ENCODE assay signal across 32 mouse cellular contexts in the genomic region with DNA sequence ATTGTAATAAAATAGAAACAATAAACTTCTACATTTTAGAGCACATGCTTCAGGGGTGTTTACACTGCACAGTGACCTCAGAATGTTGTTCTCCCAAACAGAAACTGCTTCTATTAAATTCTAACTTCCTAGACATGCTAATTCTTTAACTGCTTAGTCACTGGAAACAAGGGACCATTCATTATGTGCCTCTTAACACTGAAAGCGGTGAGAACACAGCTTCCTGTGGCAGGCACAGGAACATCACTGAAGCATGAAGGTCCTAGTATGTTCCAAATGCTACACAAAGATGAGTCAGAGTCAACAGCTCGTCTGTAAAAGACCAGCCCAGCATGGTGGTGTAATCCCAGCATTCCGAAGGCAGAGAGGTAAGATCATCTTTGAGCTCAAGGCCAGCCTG. TPM values are rescaled to one million over a fixed set of nuclear protein-coding genes. Genes with fewer than 3 reads are reported as not detected.
DNase-seq lines count a peak whose midpoint lies in the region; ATAC-seq lines count a peak whose summit lies in the region.
"Had no signal": no experiment of that assay in that cellular context is flagged by ENCODE, and none has a peak within 500 bp of the region (broad histone marks: within the 10 kb centered on the region; RNA-seq: fewer than 3 reads in every experiment).

No protein-coding gene starts in this region.

- no peak overlapping the region for H3K4me2 ChIP-seq in heart, embryonic 11.5 days
- H3K4me2 ChIP-seq: embryonic facial prominence, embryonic 12.5 days; hindbrain, embryonic 15.5 days; limb, embryonic 15.5 days; liver, embryonic 13.5 days; midbrain, embryonic 15.5 days had no signal

- H3K9me3 ChIP-seq in heart, embryonic 11.5 days (replicated peaks; ENCODE audit: control insufficient read depth, low read length), result no peaks in the 10 kb centered on the region
- H3K9me3 ChIP-seq: embryonic facial prominence, embryonic 12.5 days; hindbrain, embryonic 10.5 days; hindbrain, embryonic 15.5 days; limb, embryonic 10.5 days; limb, embryonic 15.5 days; liver, embryonic 13.5 days; midbrain, embryonic 15.5 days had no signal

- no peak for ATAC-seq in heart, embryonic 11.5 days (replicated peaks; ENCODE audit: insufficient number of reproducible peaks, low FRiP score, low TSS enrichment)
- ATAC-seq: activated CD4-positive, CD25-positive, alpha-beta regulatory T cell, adult 4 months; forebrain, postnatal 0 days; inflammation-experienced regulatory T-cells, adult 6 months; lung, postnatal 0 days; midbrain, embryonic 15.5 days had no signal

- H3K4me3 ChIP-seq in heart, embryonic 11.5 days (ENCODE audit: low read depth, low read length), result no peak overlapping the region
- H3K4me3 ChIP-seq: embryonic facial prominence, embryonic 12.5 days; hindbrain, embryonic 10.5 days; hindbrain, embryonic 15.5 days; limb, embryonic 10.5 days; limb, embryonic 15.5 days; liver, embryonic 13.5 days; midbrain, embryonic 15.5 days had no signal

- no peak overlapping the region for H3K9ac ChIP-seq in heart, embryonic 11.5 days (ENCODE audit: low read depth, low read length)
- H3K9ac ChIP-seq: embryonic facial prominence, embryonic 12.5 days; forebrain, postnatal 0 days; hindbrain, embryonic 15.5 days; limb, embryonic 15.5 days; liver, embryonic 13.5 days; midbrain, embryonic 15.5 days had no signal

- DNase-seq in heart, adult 11 months, result peak; percentile 54
- DNase-seq in 416B (ENCODE audit: low read depth), result peak; percentile 43
- peak; percentile 73 for DNase-seq in NIH3T3 (ENCODE audit: low read depth)
- DNase-seq in fibroblast of lung, adult 2 months (ENCODE audit: low read depth), result peak; percentile 79
- DNase-seq in adrenal gland, adult 2 months, result no peak
- no peak for DNase-seq in right cerebral cortex, postnatal 4 days
- DNase-seq: adrenal gland, adult 8-10 months; cerebellum, adult 8-10 months; cerebellum, postnatal 25 days; embryo, embryonic 11 days; forebrain, postnatal 0 days; heart, postnatal 14 days; kidney, adult 11 months; kidney, postnatal 10 days; layer of hippocampus, adult 9-11 months; liver, embryonic 13.5 days; lung, adult 18-20 months; right cerebral cortex, adult 18-20 months had no signal

- H3K4me1 ChIP-seq in heart, embryonic 11.5 days (ENCODE audit: control insufficient read depth, insufficient read depth, low read length), result no peaks in the 10 kb centered on the region
- H3K4me1 ChIP-seq: embryonic facial prominence, embryonic 12.5 days; hindbrain, embryonic 10.5 days; hindbrain, embryonic 15.5 days; limb, embryonic 10.5 days; liver, embryonic 13.5 days; midbrain, embryonic 15.5 days had no signal

- peaks cover 86% of the 10 kb centered on the region for H3K36me3 ChIP-seq in heart, embryonic 11.5 days (ENCODE audit: control insufficient read depth, insufficient read depth, low read length)

- no peaks in the 10 kb centered on the region for H3K27me3 ChIP-seq in heart, embryonic 11.5 days (ENCODE audit: control insufficient read depth, insufficient read depth, low read length)
- H3K27me3 ChIP-seq: embryonic facial prominence, embryonic 12.5 days; hindbrain, embryonic 15.5 days; limb, embryonic 15.5 days; liver, embryonic 13.5 days; midbrain, embryonic 15.5 days had no signal

- no peak overlapping the region for H3K27ac ChIP-seq in heart, embryonic 11.5 days (ENCODE audit: low read depth, low read length)
- H3K27ac ChIP-seq: embryonic facial prominence, embryonic 12.5 days; hindbrain, embryonic 10.5 days; hindbrain, embryonic 15.5 days; limb, embryonic 10.5 days; limb, embryonic 15.5 days; liver, embryonic 13.5 days; macrophage; midbrain, embryonic 15.5 days had no signal

- WGBS in heart, embryonic 11.5 days (ENCODE audit: insufficient replicate concordance), result 73% methylated on average over 3 of the region's 3 CpGs

RNA-seq across cellular contexts. Expression of gene Il34, which starts 9.6 kb away (rescaled TPM):
- polyA plus RNA-seq in heart, embryonic 11.5 days (2014; fragmentation: Nextera tagmentation; extraction: Ambion mirVana), result 0.36 TPM in 1 of 2 replicates, not detected in the other
- 10 to 100 TPM; 42.8 to 63.0 TPM for total RNA-seq in adrenal gland, adult 2 months (2021)
- polyA plus RNA-seq in adrenal gland, adult 2 months (2012; rRNA removed), result 115 and 187 TPM in 2 replicates
- total RNA-seq: megakaryocyte-erythroid progenitor cell, adult 5-6 weeks; neutrophil, adult 5-6 weeks had no signal
- polyA plus RNA-seq: activated CD4-positive, CD25-positive, alpha-beta regulatory T cell, adult 4 months; inflammation-experienced regulatory T-cells, adult 6 months; macrophage; neural tube, embryonic 11.5 days had no signal

RNA-seq across cellular contexts. Expression of gene Cog4, which starts 31.1 kb away (rescaled TPM):
- polyA plus RNA-seq in heart, embryonic 11.5 days (2014; fragmentation: Nextera tagmentation; extraction: Ambion mirVana), result 62.8 and 64.2 TPM in 2 replicates
- total RNA-seq in adrenal gland, adult 2 months (2021), result 10 to 100 TPM; 85.3 to 87.0 TPM
- polyA plus RNA-seq in adrenal gland, adult 2 months (2012; rRNA removed), result 21.0 and 21.3 TPM in 2 replicates

RNA-seq across cellular contexts. Expression of gene Sf3b3, which starts 31.3 kb away (rescaled TPM):
- polyA plus RNA-seq in heart, embryonic 11.5 days (2014; fragmentation: Nextera tagmentation; extraction: Ambion mirVana), result 92.8 and 112 TPM in 2 replicates
- total RNA-seq in adrenal gland, adult 2 months (2021), result 10 to 100 TPM; 64.7 to 65.6 TPM
- 13.2 and 21.1 TPM in 2 replicates for polyA plus RNA-seq in adrenal gland, adult 2 months (2012; rRNA removed)

Comparison
In these comparisons a context has a peak if more than half of its experiments do, and no peak if none do; other contexts are left out.
1. DNase-seq: peak in heart, adult 11 months (single experiment), 416B (single experiment), NIH3T3 (single experiment) and fibroblast of lung, adult 2 months (single experiment); none in adrenal gland, adult 2 months (single experiment) and right cerebral cortex, postnatal 4 days (single experiment).
2. RNA of gene Il34, which starts 9.6 kb away (polyA plus RNA-seq): 115 to 187 TPM in adrenal gland, adult 2 months; 0.36 TPM in heart, embryonic 11.5 days; every median in the first group is over 10 times any median in the second.